Mouse (Mus musculus) heart, postnatal 4 days (tissue): ENCODE results near the gene Zfp81. TPM values are rescaled to one million over a fixed set of nuclear protein-coding genes. Genes with fewer than 3 reads are reported as not detected.
"Not testable (repeated sequence)": the region's sequence is repeated elsewhere in the genome, so short reads cannot be mapped to it uniquely, and the experiment has no call there.

Source experiments
- DNase-seq: peaks from one replicate; pipeline ENCODE4 v3.0.0; 2021
- total RNA-seq, 2 experiments: library from RNA; stranded (reverse); gene quantifications; 2 replicates each; pipeline ENCODE4 v1.2.3; 2021

Gene Zfp81
- 10 to 100 TPM; 11.3 to 12.7 TPM for total RNA-seq

GRCm38 (mm10) chr17:33358411-33359384 lies at the start of gene Zfp81:
TSS of gene Zfp81 (minus strand) at chr17:33358878.
- peak; percentile 86 for DNase-seq

- peak; percentile 90 for DNase-seq
Measured at GRCm38 (mm10) chr17:33394182-33395034, 35.7 kb upstream of the Zfp81 start, which contains the start of gene Zfp101. TSS of gene Zfp101 (minus strand) at chr17:33394641.

- no peak for DNase-seq
Measured at GRCm38 (mm10) chr17:33392271-33392670, 33.6 kb upstream of the Zfp81 start.

GRCm38 (mm10) chr17:33385705-33386104 lies 27.0 kb upstream of the Zfp81 start:
- DNase-seq: no peak

GRCm38 (mm10) chr17:33372795-33373194 lies 14.1 kb upstream of the Zfp81 start:
- no peak for DNase-seq

- no peak for DNase-seq
Measured at GRCm38 (mm10) chr17:33352981-33353380, 5.7 kb downstream of the Zfp81 start.

GRCm38 (mm10) chr17:33289876-33290149 lies 68.9 kb downstream of the Zfp81 start:
- not testable (repeated sequence) for DNase-seq

- not testable (repeated sequence) for DNase-seq
Measured at GRCm38 (mm10) chr17:33289039-33289875, 69.4 kb downstream of the Zfp81 start, which contains the start of gene Zfp955b. TSS of gene Zfp955b (plus strand) at chr17:33289544.

Other genes with a start within 250 kb of the Zfp81 start
- under 1 TPM in 1 of 2 experiments, not detected in 1; 0.10 TPM for gene Morc2b, start 219.2 kb downstream of the Zfp81 start, total RNA-seq
- not detected for gene Olfr55, start 190.4 kb downstream of the Zfp81 start, total RNA-seq
- not detected for gene Olfr239, start 167.6 kb downstream of the Zfp81 start, total RNA-seq
- under 1 TPM; 0.19 to 0.29 TPM for gene Olfr1564, start 137.2 kb downstream of the Zfp81 start, total RNA-seq
- 10 to 100 TPM; 10.5 to 11.4 TPM for gene Zfp955a, start 103.7 kb downstream of the Zfp81 start, total RNA-seq
- gene Olfr63, start 94.2 kb downstream of the Zfp81 start, total RNA-seq: under 1 TPM in 1 of 2 experiments, not detected in 1; 0.07 TPM
- 10 to 100 TPM; 10.6 to 11.9 TPM for gene Zfp955b, start 69.3 kb downstream of the Zfp81 start, total RNA-seq
- 1 to 10 TPM; 7.2 to 9.7 TPM for gene Zfp101, start 35.8 kb upstream of the Zfp81 start, total RNA-seq
- not detected for gene Actl9, start 74.0 kb upstream of the Zfp81 start, total RNA-seq
- 10 to 100 TPM; 35.3 to 36.1 TPM for gene Adamts10, start 165.3 kb upstream of the Zfp81 start, total RNA-seq
- 1 to 10 TPM; 1.2 to 2.3 TPM for gene Myo1f, start 196.8 kb upstream of the Zfp81 start, total RNA-seq